Mouse (Mus musculus): ENCODE results near the gene Loxl3. TPM values are rescaled to one million over a fixed set of nuclear protein-coding genes. Genes with fewer than 3 reads are reported as not detected.
A peak's percentile ranks its signal among the peaks of the same experiment; 100 is the strongest.

The Loxl3 gene
- polyA plus RNA-seq, 1 experiment from 2014 or later, result 21.9 TPM

DNA sequence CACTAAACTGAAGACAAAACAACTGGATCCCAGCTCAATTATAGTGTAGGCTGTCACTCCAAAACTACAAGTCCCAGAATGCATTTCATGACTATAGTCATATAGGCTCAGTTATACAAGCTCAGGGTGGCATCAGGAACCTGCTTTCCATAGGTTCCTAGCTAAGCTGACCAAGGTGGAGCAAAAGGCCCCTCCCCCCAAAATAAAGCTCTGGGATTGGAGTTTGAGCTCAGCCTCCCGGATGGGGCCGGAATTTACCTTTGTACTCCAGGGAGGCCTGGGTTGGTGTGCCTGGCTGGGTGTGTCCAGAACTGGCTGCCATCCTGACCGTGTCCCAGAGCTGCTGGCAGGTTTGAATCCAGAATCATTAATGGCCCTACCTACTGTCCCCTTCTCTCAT lies 23.8 kb downstream of the Loxl3 start, which contains the start of gene Dqx1:
Gene Dqx1 (plus strand): TSS at position 55 of the 400 bp plus-strand sequence.
- Histone ChIP-seq H3K36me3 (peaks cover 14% of the 10 kb centered on the region), H3K9me3 (no peaks in the 10 kb centered on the region), H3K4me1 (peaks cover 18% of the 10 kb centered on the region), H3K27ac (no peak within 1 kb of the TSS), H3K9ac (no peak within 1 kb of the TSS), H3K4me2 (no peak within 1 kb of the TSS), H3K27me3 (peaks cover 17% of the 10 kb centered on the region), H3K4me3 (no peak within 1 kb of the TSS; the same call in 1 of the 2 replicates)
- ATAC-seq (ENCODE audit: borderline replicate concordance, extremely low read depth, low FRiP score, low TSS enrichment), result no peak
- WGBS, result 40% methylated on average over 3 of the region's 3 CpGs

DNA sequence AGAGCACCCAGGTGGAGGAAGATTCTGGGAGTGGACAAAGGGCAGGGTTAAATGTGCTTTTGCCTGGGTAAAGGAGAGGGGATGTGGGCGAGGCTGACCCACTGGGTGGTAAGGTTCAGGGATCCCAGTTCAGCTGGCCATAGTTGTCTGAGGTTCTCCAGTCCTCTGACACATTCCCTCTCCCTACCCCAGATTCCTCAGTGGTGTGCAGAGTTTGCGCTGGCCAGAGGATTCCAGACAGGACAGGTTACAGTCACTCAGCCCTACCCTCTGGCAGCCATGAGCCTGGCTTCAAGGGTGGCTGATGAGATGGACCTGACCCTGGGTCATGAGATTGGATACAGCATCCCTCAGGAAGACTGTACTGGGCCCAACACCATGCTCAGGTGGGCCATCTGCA lies 24.8 kb downstream of the Loxl3 start:
- no peak overlapping the region for H3K4me3 ChIP-seq
- no peak overlapping the region for H3K27ac ChIP-seq
- H3K9me3 ChIP-seq, result no peaks in the 10 kb centered on the region
- H3K4me2 ChIP-seq, result no peak overlapping the region
- peaks cover 10% of the 10 kb centered on the region for H3K4me1 ChIP-seq
- H3K9ac ChIP-seq, result no peak overlapping the region
- ATAC-seq (ENCODE audit: borderline replicate concordance, extremely low read depth, low FRiP score, low TSS enrichment), result no peak
- WGBS, result 82% methylated on average over 2 of the region's 2 CpGs
- peaks cover 14% of the 10 kb centered on the region for H3K36me3 ChIP-seq
- peaks cover 26% of the 10 kb centered on the region for H3K27me3 ChIP-seq

DNA sequence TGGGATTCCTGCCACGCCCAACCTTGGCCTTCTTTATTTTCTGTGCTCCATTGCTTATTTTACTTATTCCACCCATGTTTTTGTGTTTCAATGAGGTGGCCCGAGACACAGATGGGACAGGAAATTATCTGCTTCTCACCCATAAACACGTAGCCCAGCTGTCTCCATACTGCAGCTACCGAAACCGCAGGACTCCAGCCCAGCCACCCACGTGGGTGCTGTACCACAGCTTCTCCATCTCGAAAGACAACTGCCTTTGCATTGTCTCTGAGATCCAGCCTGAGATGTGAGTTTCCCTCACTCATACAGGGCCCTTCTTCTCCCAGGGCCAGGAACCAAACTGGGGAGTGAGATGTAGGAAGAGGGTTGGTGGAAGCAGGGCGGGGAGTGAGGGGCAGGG lies 32.0 kb downstream of the Loxl3 start:
- Histone ChIP-seq H3K36me3 (no peaks in the 10 kb centered on the region), H3K9ac (no peak overlapping the region), H3K4me3 (no peak overlapping the region), H3K9me3 (no peaks in the 10 kb centered on the region), H3K4me2 (no peak overlapping the region), H3K4me1 (peaks cover 22% of the 10 kb centered on the region), H3K27me3 (peaks cover 99% of the 10 kb centered on the region), H3K27ac (no peak overlapping the region)
- WGBS, result 26% methylated on average over 8 of the region's 8 CpGs
- no peak for ATAC-seq (ENCODE audit: borderline replicate concordance, extremely low read depth, low FRiP score, low TSS enrichment)

DNA sequence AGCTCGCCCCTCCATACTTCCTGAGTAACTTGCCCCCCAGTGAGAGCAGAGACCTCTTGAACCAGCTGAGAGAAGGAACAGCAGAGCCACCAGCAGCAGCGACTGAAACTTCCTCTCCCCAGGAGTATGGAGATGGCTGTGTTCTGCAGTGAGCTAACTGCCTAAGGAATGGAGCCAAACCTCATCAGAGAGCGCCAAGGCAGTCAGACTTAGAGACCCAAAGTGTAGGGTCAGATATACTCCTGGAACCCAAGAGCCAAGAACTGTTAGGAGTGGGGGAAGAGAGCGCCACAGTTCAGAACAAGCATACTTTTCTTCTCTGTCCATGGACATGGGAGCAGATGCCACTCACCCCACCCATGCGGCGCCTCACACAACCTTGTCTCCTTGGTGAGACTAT lies 32.5 kb downstream of the Loxl3 start:
- ATAC-seq (ENCODE audit: borderline replicate concordance, extremely low read depth, low FRiP score, low TSS enrichment), result no peak
- Histone ChIP-seq H3K4me3 (no peak overlapping the region), H3K4me2 (no peak overlapping the region), H3K9me3 (no peaks in the 10 kb centered on the region), H3K36me3 (no peaks in the 10 kb centered on the region), H3K27ac (no peak overlapping the region), H3K4me1 (peaks cover 25% of the 10 kb centered on the region), H3K27me3 (peaks cover 100% of the 10 kb centered on the region), H3K9ac (no peak overlapping the region)
- WGBS, result 22% methylated on average over 6 of the region's 6 CpGs

GRCm38 (mm10) chr6:83068221-83068620 lies 34.2 kb downstream of the Loxl3 start:
- H3K4me2 ChIP-seq, result peak overlapping the region; percentile 52
- peaks cover 25% of the 10 kb centered on the region for H3K4me1 ChIP-seq
- H3K4me3 ChIP-seq, result peak overlapping the region; percentile 29; the same call in 1 of the 2 replicates
- no peak for ATAC-seq (ENCODE audit: borderline replicate concordance, extremely low read depth, low FRiP score, low TSS enrichment)
- peaks cover 100% of the 10 kb centered on the region for H3K27me3 ChIP-seq
- H3K9ac ChIP-seq, result no peak overlapping the region
- H3K27ac ChIP-seq, result no peak overlapping the region
- H3K9me3 ChIP-seq, result no peaks in the 10 kb centered on the region
- no peaks in the 10 kb centered on the region for H3K36me3 ChIP-seq
- WGBS, result 5% methylated on average over 8 of the region's 8 CpGs

GRCm38 (mm10) chr6:83068706-83069487 lies 34.9 kb downstream of the Loxl3 start:
- WGBS, result under 1% methylated on average over 77 of the region's 81 CpGs
- Histone ChIP-seq H3K4me2 (peak overlapping the region; percentile 52), H3K9me3 (no peaks in the 10 kb centered on the region), H3K27ac (no peak overlapping the region), H3K27me3 (peaks cover 100% of the 10 kb centered on the region), H3K4me1 (peaks cover 25% of the 10 kb centered on the region), H3K4me3 (peak overlapping the region; percentile 29), H3K36me3 (no peaks in the 10 kb centered on the region), H3K9ac (no peak overlapping the region)
- ATAC-seq (ENCODE audit: borderline replicate concordance, extremely low read depth, low FRiP score, low TSS enrichment), result no peak

- Histone ChIP-seq H3K9me3 (no peaks in the 10 kb centered on the region), H3K4me2 (peak overlapping the region; percentile 34), H3K36me3 (no peaks in the 10 kb centered on the region), H3K27me3 (peaks cover 100% of the 10 kb centered on the region), H3K27ac (no peak overlapping the region), H3K9ac (no peak overlapping the region), H3K4me1 (peaks cover 25% of the 10 kb centered on the region), H3K4me3 (peak overlapping the region; percentile 29)
- WGBS, result 1% methylated on average over 68 of the region's 69 CpGs
- ATAC-seq (ENCODE audit: borderline replicate concordance, extremely low read depth, low FRiP score, low TSS enrichment), result no peak
Measured at GRCm38 (mm10) chr6:83069488-83070246, 35.7 kb downstream of the Loxl3 start.

- H3K4me2 ChIP-seq, result peak within 1 kb of the TSS; percentile 52
- peaks cover 100% of the 10 kb centered on the region for H3K27me3 ChIP-seq
- no peak within 1 kb of the TSS for H3K9ac ChIP-seq
- no peaks in the 10 kb centered on the region for H3K9me3 ChIP-seq
- peak within 1 kb of the TSS; percentile 29 for H3K4me3 ChIP-seq
- no peak within 1 kb of the TSS for H3K27ac ChIP-seq
- 0% methylated on average over 10 of the region's 10 CpGs for WGBS
- no peak for ATAC-seq (ENCODE audit: borderline replicate concordance, extremely low read depth, low FRiP score, low TSS enrichment)
- no peaks in the 10 kb centered on the region for H3K36me3 ChIP-seq
- peaks cover 25% of the 10 kb centered on the region for H3K4me1 ChIP-seq
Measured at GRCm38 (mm10) chr6:83070247-83070310, 36.1 kb downstream of the Loxl3 start, which contains the start of gene Tlx2. Gene Tlx2 (minus strand): TSS chr6:83070293.

DNA sequence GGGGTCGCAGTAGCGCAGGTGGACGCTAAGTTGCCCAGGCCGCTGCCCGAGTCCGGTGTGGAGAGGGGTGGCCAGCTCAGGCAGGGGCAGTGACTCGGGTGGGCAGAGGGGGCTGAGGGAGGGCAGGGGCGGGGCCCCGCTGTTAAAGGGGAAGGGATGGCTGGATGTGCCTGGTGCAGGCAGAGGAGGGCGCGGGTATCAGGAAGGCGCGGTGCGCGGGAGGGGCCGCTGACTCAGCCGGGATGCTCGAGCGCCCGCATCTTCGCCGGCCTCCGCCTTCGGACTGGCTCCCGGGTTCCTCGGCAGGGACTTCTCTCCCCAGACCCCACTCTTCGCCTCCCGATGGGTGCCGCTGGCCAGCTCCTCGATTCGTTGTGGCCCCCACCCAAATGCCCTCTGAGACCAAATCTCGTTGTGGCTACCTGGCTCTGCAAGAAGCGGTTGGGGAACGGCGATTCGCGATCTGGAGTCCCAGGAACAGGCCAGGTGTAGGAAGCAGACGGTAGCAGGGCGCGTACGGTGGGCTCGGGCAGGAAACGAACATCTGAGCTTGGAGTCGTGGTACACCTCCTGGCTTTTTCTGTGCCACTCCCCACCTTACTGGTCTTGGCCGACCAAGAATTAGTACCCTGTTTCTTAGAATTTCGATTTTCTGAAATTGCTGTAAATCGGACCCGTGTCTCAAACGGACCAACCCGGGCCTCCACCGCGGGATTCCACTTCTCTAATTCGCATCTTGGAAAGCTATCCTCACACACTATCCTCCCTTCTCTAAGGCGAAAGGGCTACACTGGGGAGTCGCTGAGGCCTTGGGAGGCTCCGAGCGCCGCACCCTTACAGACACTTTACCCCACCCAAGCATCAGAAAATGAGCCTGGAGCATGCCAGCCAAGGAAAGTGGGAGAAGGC lies 36.6 kb downstream of the Loxl3 start:
- H3K36me3 ChIP-seq, result no peaks in the 10 kb centered on the region
- H3K4me2 ChIP-seq, result peak overlapping the region; percentile 34
- ATAC-seq (ENCODE audit: borderline replicate concordance, extremely low read depth, low FRiP score, low TSS enrichment), result peak; percentile 40; the same call in 1 of the 2 replicates

DNA sequence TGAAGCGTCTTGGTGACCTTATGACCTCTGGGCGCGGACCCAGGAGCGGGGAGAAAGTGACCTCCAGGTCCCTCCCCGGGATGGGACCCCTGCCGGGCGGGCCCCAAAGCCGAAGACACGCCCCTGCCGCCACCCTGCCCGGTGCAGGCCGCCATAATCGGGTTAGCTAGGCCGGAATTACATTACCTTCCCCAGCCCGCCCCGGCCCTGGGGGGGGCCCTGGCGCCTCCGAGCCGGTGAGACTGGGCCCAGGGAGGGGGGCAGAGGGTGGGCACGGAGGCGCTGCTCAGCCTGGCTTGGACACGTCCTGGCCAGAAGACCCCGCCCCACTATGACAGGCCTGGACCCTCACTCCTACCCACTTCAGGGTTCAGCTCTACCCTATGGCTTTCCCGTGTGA lies 37.2 kb downstream of the Loxl3 start:
- 1% methylated on average over 19 of the region's 24 CpGs for WGBS
- H3K9ac ChIP-seq, result no peak overlapping the region
- ATAC-seq (ENCODE audit: borderline replicate concordance, extremely low read depth, low FRiP score, low TSS enrichment), result peak; percentile 30
- no peaks in the 10 kb centered on the region for H3K9me3 ChIP-seq
- H3K27ac ChIP-seq, result no peak overlapping the region
- H3K4me1 ChIP-seq, result peaks cover 25% of the 10 kb centered on the region
- no peak overlapping the region for H3K4me2 ChIP-seq
- H3K27me3 ChIP-seq, result peaks cover 100% of the 10 kb centered on the region
- no peaks in the 10 kb centered on the region for H3K36me3 ChIP-seq
- H3K4me3 ChIP-seq, result no peak overlapping the region

More for the DNA sequence above, 36.6 kb downstream of the Loxl3 start:
- WGBS, result under 1% methylated on average over 57 of the region's 58 CpGs
- Histone ChIP-seq H3K27me3 (peaks cover 100% of the 10 kb centered on the region), H3K9me3 (no peaks in the 10 kb centered on the region), H3K27ac (no peak overlapping the region), H3K4me1 (peaks cover 25% of the 10 kb centered on the region), H3K4me3 (peak overlapping the region; percentile 15), H3K9ac (no peak overlapping the region)

- H3K9me3 ChIP-seq, result no peaks in the 10 kb centered on the region
- H3K36me3 ChIP-seq, result peaks cover 2% of the 10 kb centered on the region
- H3K4me2 ChIP-seq, result no peak overlapping the region
- H3K27ac ChIP-seq, result no peak overlapping the region
- WGBS, result 15% methylated on average over 2 of the region's 2 CpGs
- H3K4me3 ChIP-seq, result no peak overlapping the region
- peaks cover 71% of the 10 kb centered on the region for H3K27me3 ChIP-seq
- ATAC-seq (ENCODE audit: borderline replicate concordance, extremely low read depth, low FRiP score, low TSS enrichment), result no peak
- peaks cover 24% of the 10 kb centered on the region for H3K4me1 ChIP-seq
- no peak overlapping the region for H3K9ac ChIP-seq
Measured at GRCm38 (mm10) chr6:83074979-83075378, 41.0 kb downstream of the Loxl3 start.

Measured in lung, embryonic 15.5 days (tissue).